Mouse (Mus musculus) liver, postnatal 0 days (tissue): ENCODE results near the gene Irak2. TPM values are rescaled to one million over a fixed set of nuclear protein-coding genes. Genes with fewer than 3 reads are reported as not detected.
A peak's percentile ranks its signal among the peaks of the same experiment; 100 is the strongest.

Experiments used
- ATAC-seq: fragments of 200-750 bp; cut with Nextera tagmentation; 2 replicates; pipeline ENCODE4 v1.8.0; 2017; ENCODE audit warnings: mild to moderate bottlenecking, moderate library complexity
- DNase-seq: peaks from one replicate; pipeline ENCODE4 v3.0.0-alpha.2; 2016
- H3K27ac ChIP-seq: fragments of 300-500 bp; sonication (generic); 2 replicates; pipeline ENCODE4 v1.5.1; 2014; ENCODE audit warnings: antibody characterized with exemption, moderate library complexity, mild to moderate bottlenecking, low read depth
- H3K27me3 ChIP-seq: fragments of 300-500 bp; sonication (generic); 2 replicates; pipeline ENCODE4 v1.6.1; 2014; ENCODE audit warnings: low read length, control low read depth, mixed read lengths; ENCODE audit not compliant: insufficient read depth
- H3K36me3 ChIP-seq: fragments of 300-500 bp; sonication (generic); replicated peaks from 2 replicates; pipeline ENCODE4 v1.6.1; 2014; ENCODE audit warnings: mild to moderate bottlenecking, control low read depth, low read length, moderate library complexity, mixed read lengths; ENCODE audit not compliant: insufficient read depth
- H3K4me1 ChIP-seq: fragments of 300-500 bp; sonication (generic); 2 replicates; pipeline ENCODE4 v1.6.1; 2014; ENCODE audit warnings: antibody characterized with exemption, mild to moderate bottlenecking, control low read depth; ENCODE audit not compliant: insufficient read depth
- H3K4me2 ChIP-seq: fragments of 300-500 bp; sonication (generic); 2 replicates; pipeline ENCODE4 v1.6.1; 2014; ENCODE audit warnings: low read depth, mild to moderate bottlenecking, low read length, moderate library complexity, mixed read lengths
- H3K4me3 ChIP-seq: fragments of 300-500 bp; sonication (generic); 2 replicates; pipeline ENCODE4 v1.5.1; 2014; ENCODE audit warnings: low read depth, low read length
- H3K9ac ChIP-seq: fragments of 300-500 bp; sonication (generic); replicated peaks from 2 replicates; pipeline ENCODE4 v1.6.1; 2014; ENCODE audit warnings: mild to moderate bottlenecking, moderate library complexity
- H3K9me3 ChIP-seq: fragments of 300-500 bp; sonication (generic); 2 replicates; pipeline ENCODE4 v1.6.1; 2016; ENCODE audit warnings: mild to moderate bottlenecking, control low read depth, low read length, mixed read lengths
- CTCF ChIP-seq: sonication (generic); IDR thresholded peaks from 2 replicates; pipeline ENCODE4 v1.5.1; 2016; ENCODE audit warnings: antibody characterized with exemption, low read depth
- EP300 ChIP-seq: IDR thresholded peaks from 2 replicates; pipeline ENCODE4 v1.6.1; 2016; ENCODE audit warnings: antibody characterized with exemption, low read depth, mild to moderate bottlenecking
- whole genome bisulfite sequencing: fragments of 180-500 bp; shearing (Covaris S2); extraction: QIAGEN DNeasy Blood & Tissue Kit; methylation state at CpG from one replicate; pipeline ENCODE4 v1.1.7; 2014; ENCODE audit not compliant: insufficient replicate concordance; 5-methylcytosine and 5-hydroxymethylcytosine counted together
- polyA plus RNA-seq: library from polyadenylated mRNA; unstranded; fragments of >200 nt; fragmentation: Nextera tagmentation; extraction: Ambion mirVana; gene quantifications from 2 replicates; pipeline ENCODE4 v1.2.1, GENCODE M21; 2015

Irak2 gene
- 9.2 and 10.8 TPM in 2 replicates for polyA plus RNA-seq

DNA sequence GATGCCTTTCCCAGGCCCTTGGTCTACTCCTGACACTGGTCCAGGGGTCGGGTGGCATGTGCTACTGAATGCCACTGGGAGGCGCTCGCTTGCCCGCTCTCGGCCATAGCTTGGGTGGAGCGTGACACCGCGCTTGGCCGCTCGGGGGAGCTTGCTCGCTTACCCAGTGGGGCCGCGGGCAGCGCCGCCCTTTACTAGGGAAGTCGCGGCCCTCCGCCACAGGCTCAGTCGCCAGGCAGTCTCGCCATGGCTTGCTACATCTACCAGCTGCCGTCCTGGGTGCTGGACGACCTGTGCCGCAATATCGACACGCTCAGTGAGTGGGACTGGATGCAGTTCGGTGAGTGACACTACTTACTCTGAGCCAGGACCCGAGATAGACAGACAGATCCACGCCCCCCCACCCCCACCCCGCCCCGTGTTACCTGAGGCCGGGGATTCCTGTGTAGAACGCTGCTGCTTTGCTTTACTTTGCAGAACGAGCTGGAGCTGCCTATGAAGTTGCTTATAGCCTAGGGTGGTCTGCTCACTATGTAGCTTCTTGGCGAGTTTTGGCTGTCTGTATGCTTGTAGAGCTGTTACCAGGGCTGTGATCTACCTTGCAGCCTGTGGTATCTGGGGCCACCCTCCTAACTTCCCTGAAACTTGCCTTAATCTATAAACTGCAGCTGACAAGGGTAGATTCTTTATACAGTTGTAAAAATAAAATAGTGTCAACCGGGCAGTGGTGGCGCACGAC, at the start of gene Irak2:
TSS of gene Irak2 (plus strand) at position 166 of the 739 bp plus-strand sequence.
- Histone ChIP-seq H3K36me3 (no peaks in the 10 kb centered on the region), H3K27ac (peak within 1 kb of the TSS; percentile 71), H3K9me3 (no peaks in the 10 kb centered on the region), H3K4me3 (peak within 1 kb of the TSS; percentile 61), H3K4me1 (peaks cover 13% of the 10 kb centered on the region), H3K9ac (peak within 1 kb of the TSS; percentile 65), H3K4me2 (peak within 1 kb of the TSS; percentile 84), H3K27me3 (no peaks in the 10 kb centered on the region)
- DNase-seq = peak; percentile 96
- 5% methylated on average over 35 of the region's 37 CpGs for WGBS
- TF ChIP-seq EP300 (0 out of 2 replicates have a peak, but pooled peaks have one; percentile 10), CTCF (peak; percentile 100)
- peak; percentile 97 for ATAC-seq

DNA sequence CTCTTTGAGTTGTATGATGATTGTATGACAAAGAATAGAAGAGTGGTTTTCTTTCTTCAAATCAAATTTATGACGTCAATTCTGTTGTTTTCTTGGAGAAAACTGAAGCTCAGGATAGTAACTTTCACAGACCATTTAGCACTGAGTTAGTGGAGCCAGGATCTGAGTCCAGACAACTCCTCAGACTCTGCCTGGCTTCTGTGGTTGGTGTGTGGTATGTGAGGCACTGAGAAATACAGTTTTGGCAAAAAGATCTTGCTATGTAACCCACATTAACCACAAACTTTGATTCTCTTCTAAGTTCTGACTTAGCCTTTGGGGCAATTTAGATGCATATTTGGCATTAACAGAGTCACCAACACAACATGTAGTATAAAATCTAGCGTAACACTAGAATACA, 45.6 kb upstream of the Irak2 start:
- Histone ChIP-seq H3K36me3 (0 out of 2 replicates have a peak, but pooled peaks cover 4% of the 10 kb centered on the region), H3K4me1 (no peaks in the 10 kb centered on the region), H3K4me3 (no peak overlapping the region), H3K27ac (no peak overlapping the region), H3K9me3 (no peaks in the 10 kb centered on the region), H3K4me2 (no peak overlapping the region), H3K27me3 (no peaks in the 10 kb centered on the region), H3K9ac (no peak overlapping the region)
- TF ChIP-seq CTCF = no peak
- TF ChIP-seq EP300 = no peak
- 92% methylated on average over 2 of the region's 2 CpGs for WGBS
- DNase-seq (no peak), ATAC-seq (no peak)

DNA sequence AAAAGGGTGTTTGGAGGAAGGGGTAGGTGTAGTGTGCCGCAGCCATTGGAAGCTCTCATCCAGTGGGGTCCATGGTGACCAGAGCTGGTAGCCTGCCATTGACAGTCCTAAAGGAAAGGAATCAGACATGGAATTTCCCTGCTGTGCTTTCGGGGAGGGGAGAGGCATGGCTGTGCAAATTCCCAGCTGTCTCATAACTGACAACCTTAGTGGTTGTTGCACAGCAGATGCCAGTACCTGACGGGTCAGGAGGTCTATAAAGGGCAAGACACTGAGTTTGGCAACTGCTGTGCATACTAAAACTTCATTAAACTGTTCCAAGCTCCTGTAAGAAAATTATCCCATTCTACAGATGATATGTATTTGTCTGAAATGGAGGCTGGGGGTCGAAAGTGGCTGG, 40.3 kb upstream of the Irak2 start:
- no peak overlapping the region for H3K4me3 ChIP-seq
- no peaks in the 10 kb centered on the region for H3K27me3 ChIP-seq
- no peak overlapping the region for H3K4me2 ChIP-seq
- H3K9me3 ChIP-seq = no peaks in the 10 kb centered on the region
- H3K9ac ChIP-seq = no peak overlapping the region
- ATAC-seq (no peak), DNase-seq (no peak)
- 89% methylated on average over 4 of the region's 4 CpGs for WGBS
- no peaks in the 10 kb centered on the region for H3K36me3 ChIP-seq
- TF ChIP-seq CTCF (no peak), EP300 (no peak)
- H3K4me1 ChIP-seq = no peaks in the 10 kb centered on the region
- no peak overlapping the region for H3K27ac ChIP-seq

GRCm38 (mm10) chr6:113599833-113600232, 38.4 kb upstream of the Irak2 start:
- H3K36me3 ChIP-seq = no peaks in the 10 kb centered on the region
- ATAC-seq (no peak), DNase-seq (no peak)
- no peak for TF ChIP-seq CTCF
- H3K9me3 ChIP-seq = no peaks in the 10 kb centered on the region
- no peak overlapping the region for H3K9ac ChIP-seq
- H3K4me3 ChIP-seq = no peak overlapping the region
- H3K4me2 ChIP-seq = no peak overlapping the region
- 83% methylated on average over 5 of the region's 5 CpGs for WGBS
- H3K4me1 ChIP-seq = peaks cover 4% of the 10 kb centered on the region; the same call in 1 of the 2 replicates
- no peaks in the 10 kb centered on the region for H3K27me3 ChIP-seq
- no peak overlapping the region for H3K27ac ChIP-seq

DNA sequence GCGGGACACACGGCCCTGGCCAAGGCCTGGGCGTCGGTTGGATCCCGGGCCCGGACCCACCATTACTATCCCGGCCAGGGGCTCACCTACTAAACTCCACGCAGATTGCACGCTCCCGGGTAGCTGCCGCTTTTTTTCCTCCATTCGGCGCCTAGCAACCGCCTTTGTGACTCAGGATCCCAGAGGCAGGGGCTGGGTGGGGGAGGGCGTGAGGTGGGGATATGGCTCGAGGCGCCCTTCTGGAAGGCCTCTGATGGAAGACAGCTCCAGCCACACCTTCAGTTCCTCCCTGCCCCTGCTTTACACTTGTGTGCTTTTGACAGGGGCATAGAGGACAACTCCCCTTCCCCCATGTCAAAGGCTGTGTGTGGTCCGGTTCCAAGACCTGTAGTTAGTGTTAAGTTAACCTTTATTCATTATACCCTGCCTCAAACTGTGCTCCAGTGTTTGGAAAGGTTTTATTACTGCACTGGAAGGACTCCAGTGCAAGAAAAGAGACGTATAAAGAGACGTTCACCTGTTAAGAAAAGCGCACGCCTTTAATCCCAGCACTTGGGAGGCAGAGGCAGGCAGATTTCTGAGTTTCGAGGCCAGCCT, 37.6 kb upstream of the Irak2 start, which contains the start of gene Fancd2os:
TSS of gene Fancd2os (minus strand) at position 173 of the 597 bp plus-strand sequence.
- ATAC-seq (no peak), DNase-seq (no peak)
- Histone ChIP-seq H3K9ac (no peak within 1 kb of the TSS), H3K27ac (no peak within 1 kb of the TSS), H3K36me3 (no peaks in the 10 kb centered on the region), H3K4me3 (no peak within 1 kb of the TSS), H3K4me1 (peaks cover 8% of the 10 kb centered on the region), H3K9me3 (no peaks in the 10 kb centered on the region), H3K27me3 (no peaks in the 10 kb centered on the region), H3K4me2 (no peak within 1 kb of the TSS)
- WGBS = 73% methylated on average over 23 of the region's 23 CpGs
- TF ChIP-seq EP300 (no peak), CTCF (no peak)

DNA sequence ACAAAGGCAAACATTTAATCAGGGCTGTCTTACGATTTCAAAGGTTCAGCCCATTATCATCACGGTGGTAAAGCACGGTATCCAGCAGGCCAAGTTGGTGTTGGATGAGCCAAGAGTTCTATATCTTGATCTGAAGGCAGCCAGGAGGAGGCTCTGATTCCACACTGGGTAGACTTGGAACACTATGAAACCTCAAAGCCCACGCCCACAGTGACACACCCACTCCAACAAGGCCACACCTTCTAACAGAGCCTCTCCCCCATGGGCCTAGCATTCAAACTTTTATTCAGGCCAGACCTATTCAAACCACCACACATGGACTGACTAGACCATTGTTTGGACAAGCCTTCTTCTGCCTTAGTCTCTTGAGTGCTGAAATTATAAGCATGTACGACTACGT, 35.4 kb upstream of the Irak2 start:
- H3K4me3 ChIP-seq = no peak overlapping the region
- H3K9me3 ChIP-seq = no peaks in the 10 kb centered on the region
- no peak for TF ChIP-seq EP300
- no peak for TF ChIP-seq CTCF
- H3K36me3 ChIP-seq = 0 out of 2 replicates have a peak, but pooled peaks cover 2% of the 10 kb centered on the region
- no peaks in the 10 kb centered on the region for H3K27me3 ChIP-seq
- DNase-seq = peak; percentile 28
- no peak overlapping the region for H3K9ac ChIP-seq
- peaks cover 17% of the 10 kb centered on the region for H3K4me1 ChIP-seq
- H3K27ac ChIP-seq = no peak overlapping the region
- WGBS = 78% methylated on average over 6 of the region's 6 CpGs
- ATAC-seq = no peak
- H3K4me2 ChIP-seq = no peak overlapping the region
